Mouse (Mus musculus) small intestine, adult 2 months (tissue): ENCODE results near the gene Dtl.

ENCODE experiments used
- CTCF ChIP-seq: fragments of 200-500 bp; IDR thresholded peaks from 2 replicates; pipeline ENCODE4 v1.5.1; 2012; ENCODE audit warnings: low read depth, mild to moderate bottlenecking, control low read depth, inconsistent platforms, low read length, moderate library complexity, mixed read lengths; ENCODE audit not compliant: insufficient replicate concordance, insufficient read length; ENCODE audit errors: extremely low read depth
- POLR2A ChIP-seq: fragments of 200-500 bp; IDR thresholded peaks from 2 replicates; pipeline ENCODE4 v1.6.1; 2012; ENCODE audit warnings: low read depth, mild to moderate bottlenecking, control low read depth, inconsistent platforms, low read length, moderate library complexity

DNA sequence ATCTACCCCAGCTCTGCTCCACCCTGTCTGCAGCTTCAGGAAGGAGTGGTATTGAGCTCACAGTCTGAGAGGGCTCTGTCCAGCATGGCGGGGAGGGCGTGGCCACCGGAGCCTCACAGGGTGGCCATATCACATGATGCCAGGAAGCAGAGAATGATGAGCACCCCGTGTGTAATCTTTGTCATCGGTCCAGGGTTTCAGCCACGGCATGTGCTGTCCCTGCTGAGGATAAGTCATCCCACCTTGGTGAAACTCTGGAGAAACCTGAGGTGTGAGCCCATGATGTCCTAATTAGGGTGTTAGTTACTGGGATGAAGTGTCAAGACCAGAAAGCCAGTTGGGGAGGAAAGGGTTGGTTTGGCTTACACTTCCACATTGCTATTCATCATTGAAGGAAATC is 33.7 kb upstream of the Dtl start:
- TF ChIP-seq CTCF (no peak), POLR2A (no peak)
